Mouse (Mus musculus) ES-E14 (cell line): ENCODE measurements around the gene Il22. TPM values are rescaled to one million over a fixed set of nuclear protein-coding genes. Genes with fewer than 3 reads are reported as not detected.
"Not testable (repeated sequence)": the region's sequence is repeated elsewhere in the genome, so short reads cannot be mapped to it uniquely, and the experiment has no call there.

Source experiments
- DNase-seq: peaks from one replicate; pipeline ENCODE4 v3.0.0-alpha.2; 2013; ENCODE audit warnings: low read depth, low spot score
- H3K27ac ChIP-seq: 2 replicates; pipeline ENCODE4 v1.5.1; 2012; ENCODE audit warnings: low read depth, mild to moderate bottlenecking, low read length, moderate library complexity, mixed read lengths; ENCODE audit not compliant: poor library complexity, insufficient read depth, severe bottlenecking
- H3K36me3 ChIP-seq: 2 replicates; pipeline ENCODE4 v1.6.1; 2012; ENCODE audit warnings: mild to moderate bottlenecking, low read length, moderate library complexity, mixed read lengths; ENCODE audit not compliant: control insufficient read depth, poor library complexity, insufficient read depth, severe bottlenecking
- H3K4me1 ChIP-seq, 2 experiments: fragments of 150-350 bp in 1 of 2; sonication (generic) in 1 of 2; 2 replicates each; pipeline ENCODE4 v1.6.1; 2012; ENCODE audit warnings: low read length in 2 of 2, mild to moderate bottlenecking in 1 of 2, mixed read lengths in 1 of 2; ENCODE audit not compliant: control insufficient read depth in 2 of 2, insufficient read depth in 2 of 2, poor library complexity in 1 of 2
- H3K4me3 ChIP-seq, 2 experiments: fragments of 150-350 bp in 1 of 2; sonication (generic) in 1 of 2; 2 replicates each; pipeline ENCODE4 v1.5.1; 2012; ENCODE audit warnings: low read length in 2 of 2, low read depth in 1 of 2, mild to moderate bottlenecking in 1 of 2, mixed read lengths in 1 of 2; ENCODE audit not compliant: insufficient read depth in 1 of 2, poor library complexity in 1 of 2, severe bottlenecking in 1 of 2
- H3K9ac ChIP-seq: 2 replicates; pipeline ENCODE4 v1.6.1; 2012; ENCODE audit warnings: low read depth, mild to moderate bottlenecking, low read length, mixed read lengths; ENCODE audit not compliant: poor library complexity, insufficient read depth, severe bottlenecking
- H3K9me3 ChIP-seq: fragments of 150-350 bp; sonication (generic); 2 replicates; pipeline ENCODE4 v1.6.1; 2012; ENCODE audit warnings: low read depth, mild to moderate bottlenecking, low read length; ENCODE audit not compliant: control insufficient read depth, insufficient read depth
- CHD2 ChIP-seq: IDR thresholded peaks from 2 replicates; pipeline ENCODE4 v1.6.1; 2014; ENCODE audit warnings: mild to moderate bottlenecking, low read depth, low read length, inconsistent platforms
- HCFC1 ChIP-seq: IDR thresholded peaks from 2 replicates; pipeline ENCODE4 v1.6.1; 2012; ENCODE audit warnings: low read length, inconsistent platforms, borderline replicate concordance; ENCODE audit not compliant: insufficient read depth
- MAFK ChIP-seq: IDR thresholded peaks from 2 replicates; pipeline ENCODE4 v1.6.1; 2014; ENCODE audit warnings: mild to moderate bottlenecking, low read depth, low read length, inconsistent platforms; ENCODE audit not compliant: insufficient read depth
- ZC3H11A ChIP-seq: IDR thresholded peaks from 2 replicates; pipeline ENCODE4 v1.6.1; 2012; ENCODE audit warnings: low read depth, mild to moderate bottlenecking, inconsistent platforms, low read length, borderline replicate concordance
- ZNF384 ChIP-seq: IDR thresholded peaks from 2 replicates; pipeline ENCODE4 v1.6.1; 2012; ENCODE audit warnings: low read depth, low read length, inconsistent platforms
- in situ Hi-C, 2 experiments: fragments of 600-800 bp; cut with MboI; formaldehyde crosslinking; loops; one replicate each; pipeline ENCODE4 v1.15.1; 2025; ENCODE audit warnings: low sequenced_read_pairs in 2 of 2, inconsistent platforms in 1 of 2; ENCODE audit not compliant: unreplicated experiment in 2 of 2
- total RNA-seq: library from RNA; depleted of rRNA; stranded (reverse); fragments of 300-350 nt; gene quantifications from 2 replicates; pipeline ENCODE4 v1.2.3, GENCODE M21; 2012; rRNA removed

Il22 gene
- total RNA-seq, 1 experiment = not detected

- H3K9ac ChIP-seq, H3K4me3 ChIP-seq, DNase-seq, in situ Hi-C loops, H3K27ac ChIP-seq, H3K36me3 ChIP-seq, H3K4me1 ChIP-seq, H3K9me3 ChIP-seq: not testable (repeated sequence)
These were observed 27.9 kb downstream of the Il22 start for GRCm38 (mm10) chr10:118232607-118233006.

GRCm38 (mm10) chr10:118240680-118241079, 35.9 kb downstream of the Il22 start, which contains the start of gene Gm32717:
Gene Gm32717 (minus strand): TSS chr10:118240780.
- DNase-seq, H3K9me3 ChIP-seq, H3K4me1 ChIP-seq, H3K9ac ChIP-seq, H3K36me3 ChIP-seq, H3K4me3 ChIP-seq, in situ Hi-C loops, H3K27ac ChIP-seq: not testable (repeated sequence)

GRCm38 (mm10) chr10:118249006-118249595, 44.4 kb downstream of the Il22 start:
- in situ Hi-C loops, H3K9ac ChIP-seq, H3K4me1 ChIP-seq, H3K9me3 ChIP-seq, H3K4me3 ChIP-seq, H3K36me3 ChIP-seq, DNase-seq, H3K27ac ChIP-seq: not testable (repeated sequence)

GRCm38 (mm10) chr10:118250852-118251295, 46.1 kb downstream of the Il22 start:
- H3K4me1 ChIP-seq = no peaks in the 10 kb centered on the region
- DNase-seq = no peak
- H3K9me3 ChIP-seq = no peaks in the 10 kb centered on the region
- in situ Hi-C loops = no loop called here
- H3K4me3 ChIP-seq = no peak overlapping the region
- no peaks in the 10 kb centered on the region for H3K36me3 ChIP-seq
- TF ChIP-seq ZC3H11A (no peak), CHD2 (no peak), ZNF384 (no peak), HCFC1 (no peak), MAFK (no peak)
- no peak overlapping the region for H3K9ac ChIP-seq
- H3K27ac ChIP-seq = no peak overlapping the region

- DNase-seq, H3K4me3 ChIP-seq, H3K4me1 ChIP-seq, in situ Hi-C loops, H3K36me3 ChIP-seq, H3K27ac ChIP-seq, H3K9ac ChIP-seq, H3K9me3 ChIP-seq: not testable (repeated sequence)
These were observed 53.6 kb downstream of the Il22 start, which contains the start of gene Gm32802 for GRCm38 (mm10) chr10:118258388-118258787. Gene Gm32802 (plus strand): TSS chr10:118258688.

Other genes with a start within 250 kb of the Il22 start
- 15.5 and 16.2 TPM in 2 replicates for gene Mdm1, start 63.1 kb upstream of the Il22 start, total RNA-seq
- 0.09 TPM in 1 of 2 replicates, not detected in the other for gene Gm32717, start 35.8 kb downstream of the Il22 start, total RNA-seq
- gene Gm32802, start 53.7 kb downstream of the Il22 start, total RNA-seq = 0.09 TPM in 1 of 2 replicates, not detected in the other
- not detected in 2 replicates for gene Iltifb, start 90.1 kb downstream of the Il22 start, total RNA-seq
- gene Gm9040, start 122.0 kb downstream of the Il22 start, total RNA-seq = 0.54 and 0.90 TPM in 2 replicates
- gene Gm9044, start 127.5 kb downstream of the Il22 start, total RNA-seq = 0.54 and 0.90 TPM in 2 replicates
- 0.71 and 1.1 TPM in 2 replicates for gene Gm9045, start 132.9 kb downstream of the Il22 start, total RNA-seq
- gene Gm9046, start 138.3 kb downstream of the Il22 start, total RNA-seq = not detected in 2 replicates
- gene Gm9048, start 143.7 kb downstream of the Il22 start, total RNA-seq = 1.0 and 1.6 TPM in 2 replicates
- gene Gm9049, start 149.2 kb downstream of the Il22 start, total RNA-seq = 0.71 and 1.1 TPM in 2 replicates
- not detected in 2 replicates for gene Ifng, start 236.1 kb downstream of the Il22 start, total RNA-seq